Mouse (Mus musculus) MEL (cell line): ENCODE results near the gene Ramp2. TPM values are rescaled to one million over a fixed set of nuclear protein-coding genes. Genes with fewer than 3 reads are reported as not detected.

Source experiments
- DNase-seq: peaks from one replicate; pipeline ENCODE4 v3.0.0; 2011; ENCODE audit warnings: low read depth, low spot score
- H3K27ac ChIP-seq: 2 replicates; pipeline ENCODE4 v1.5.1; 2012; ENCODE audit warnings: low read depth, mild to moderate bottlenecking, control low read depth, low read length, moderate library complexity; ENCODE audit not compliant: control insufficient read depth
- H3K27me3 ChIP-seq, 2 experiments: fragments of 150-350 bp in 1 of 2; sonication (generic) in 1 of 2; 2 replicates each; pipeline ENCODE4 v1.6.1; 2012; ENCODE audit warnings: low read length in 2 of 2, mild to moderate bottlenecking in 2 of 2, improper control_type of control experiment in 1 of 2, moderate library complexity in 1 of 2; ENCODE audit not compliant: insufficient read depth in 2 of 2, control insufficient read depth in 1 of 2
- H3K36me3 ChIP-seq, 2 experiments: 2 replicates each; pipeline ENCODE4 v1.6.1; 2012 to 2014; ENCODE audit warnings: low read length in 2 of 2, improper control_type of control experiment in 1 of 2, inconsistent platforms in 1 of 2, mild to moderate bottlenecking in 1 of 2; ENCODE audit not compliant: insufficient read depth in 2 of 2, control insufficient read depth in 1 of 2
- H3K4me1 ChIP-seq, 2 experiments: fragments of 150-350 bp in 1 of 2; sonication (generic) in 1 of 2; 2 replicates each; pipeline ENCODE4 v1.6.1; 2012; ENCODE audit warnings: low read length in 2 of 2, improper control_type of control experiment in 1 of 2, mild to moderate bottlenecking in 1 of 2; ENCODE audit not compliant: insufficient read depth in 2 of 2, control insufficient read depth in 1 of 2
- H3K4me3 ChIP-seq, 2 experiments: fragments of 150-350 bp in 1 of 2; sonication (generic) in 1 of 2; 2 replicates each; pipeline ENCODE4 v1.5.1; 2012; ENCODE audit warnings: low read depth in 2 of 2, low read length in 2 of 2, mild to moderate bottlenecking in 2 of 2, moderate library complexity in 2 of 2, control low read depth in 1 of 2, improper control_type of control experiment in 1 of 2; ENCODE audit not compliant: control insufficient read depth in 1 of 2, insufficient read depth in 1 of 2
- H3K79me2 ChIP-seq: 2 replicates; pipeline ENCODE4 v1.6.1; 2012; ENCODE audit warnings: mild to moderate bottlenecking, low read length, moderate library complexity; ENCODE audit not compliant: control insufficient read depth, poor library complexity, insufficient read depth
- H3K9ac ChIP-seq: 2 replicates; pipeline ENCODE4 v1.6.1; 2012; ENCODE audit warnings: low read depth, mild to moderate bottlenecking, control low read depth, low read length, moderate library complexity; ENCODE audit not compliant: control insufficient read depth, poor library complexity, severe bottlenecking
- H3K9me3 ChIP-seq: fragments of 150-350 bp; sonication (generic); replicated peaks from 2 replicates; pipeline ENCODE4 v1.6.1; 2012; ENCODE audit warnings: mild to moderate bottlenecking, low read length, improper control_type of control experiment, moderate library complexity; ENCODE audit not compliant: insufficient read depth
- CHD1 ChIP-seq: IDR thresholded peaks from 2 replicates; pipeline ENCODE4 v1.6.1; 2012; ENCODE audit warnings: low read depth, mild to moderate bottlenecking, inconsistent platforms, low read length, improper control_type of control experiment
- CTCF ChIP-seq, 3 experiments: IDR thresholded peaks in 2 of 3; conservative IDR thresholded peaks in 1 of 3; 2 replicates each; pipeline ENCODE4 v1.5.1; 2011 to 2012; ENCODE audit warnings: low read length in 3 of 3, low read depth in 2 of 3, mild to moderate bottlenecking in 2 of 3, improper control_type of control experiment in 1 of 3, inconsistent platforms in 1 of 3, mixed read lengths in 1 of 3, moderate library complexity in 1 of 3; ENCODE audit not compliant: control insufficient read depth in 1 of 3, insufficient read depth in 1 of 3, poor library complexity in 1 of 3, severe bottlenecking in 1 of 3
- E2F4 ChIP-seq: IDR thresholded peaks from 2 replicates; pipeline ENCODE4 v1.6.1; 2011; ENCODE audit warnings: low read depth, low read length, improper control_type of control experiment, borderline replicate concordance
- ELF1 ChIP-seq: IDR thresholded peaks from 2 replicates; pipeline ENCODE4 v1.6.1; 2014; ENCODE audit warnings: low read depth, mild to moderate bottlenecking, inconsistent platforms, low read length, improper control_type of control experiment, moderate library complexity
- EP300 ChIP-seq, 2 experiments: IDR thresholded peaks; 2 replicates each; pipeline ENCODE4 v1.6.1; 2011; ENCODE audit warnings: improper control_type of control experiment in 2 of 2, low read length in 2 of 2, low read depth in 1 of 2, mild to moderate bottlenecking in 1 of 2
- ETS1 ChIP-seq: IDR thresholded peaks from 2 replicates; pipeline ENCODE4 v1.6.1; 2012; ENCODE audit warnings: low read depth, mild to moderate bottlenecking, inconsistent platforms, low read length, improper control_type of control experiment, moderate library complexity
- GATA1 ChIP-seq: IDR thresholded peaks from 2 replicates; pipeline ENCODE4 v1.6.1; 2011; ENCODE audit warnings: low read depth, low read length, improper control_type of control experiment
- KAT2A ChIP-seq: conservative IDR thresholded peaks from 2 replicates; pipeline ENCODE4 v1.6.1; 2012; ENCODE audit warnings: low read depth, low read length, improper control_type of control experiment, inconsistent platforms
- MAFK ChIP-seq: IDR thresholded peaks from 2 replicates; pipeline ENCODE4 v1.6.1; 2011; ENCODE audit warnings: low read depth, mild to moderate bottlenecking, low read length, improper control_type of control experiment, borderline replicate concordance
- MAX ChIP-seq: IDR thresholded peaks from 2 replicates; pipeline ENCODE4 v1.6.1; 2011; ENCODE audit warnings: low read length, improper control_type of control experiment
- MAZ ChIP-seq: IDR thresholded peaks from 2 replicates; pipeline ENCODE4 v1.6.1; 2012; ENCODE audit warnings: low read depth, mild to moderate bottlenecking, inconsistent platforms, low read length, improper control_type of control experiment
- NRF1 ChIP-seq: IDR thresholded peaks from 2 replicates; pipeline ENCODE4 v1.6.1; 2014; ENCODE audit warnings: low read depth, mild to moderate bottlenecking, inconsistent platforms, low read length, improper control_type of control experiment, moderate library complexity; ENCODE audit not compliant: poor library complexity, insufficient read depth, severe bottlenecking
- RAD21 ChIP-seq: IDR thresholded peaks from 2 replicates; pipeline ENCODE4 v1.6.1; 2011; ENCODE audit warnings: mild to moderate bottlenecking, low read depth, low read length, improper control_type of control experiment
- RCOR1 ChIP-seq: IDR thresholded peaks from 2 replicates; pipeline ENCODE4 v1.6.1; 2012; ENCODE audit warnings: low read depth, mild to moderate bottlenecking, inconsistent platforms, low read length, improper control_type of control experiment
- SIN3A ChIP-seq: IDR thresholded peaks from 2 replicates; pipeline ENCODE4 v1.6.1; 2012; ENCODE audit warnings: low read length, improper control_type of control experiment, inconsistent platforms
- SMC3 ChIP-seq: IDR thresholded peaks from 2 replicates; pipeline ENCODE4 v1.6.1; 2011; ENCODE audit warnings: low read depth, low read length, improper control_type of control experiment
- TBP ChIP-seq: IDR thresholded peaks from 2 replicates; pipeline ENCODE4 v1.8.0; 2011; ENCODE audit warnings: low read depth, low read length, improper control_type of control experiment
- TCF12 ChIP-seq: IDR thresholded peaks from 2 replicates; pipeline ENCODE4 v1.6.1; 2014; ENCODE audit warnings: low read depth, mild to moderate bottlenecking, inconsistent platforms, low read length, improper control_type of control experiment, moderate library complexity
- USF1 ChIP-seq: IDR thresholded peaks from 2 replicates; pipeline ENCODE4 v1.6.1; 2014; ENCODE audit warnings: low read depth, mild to moderate bottlenecking, inconsistent platforms, low read length, improper control_type of control experiment, moderate library complexity
- USF2 ChIP-seq, 2 experiments: IDR thresholded peaks; 2 replicates each; pipeline ENCODE4 v1.6.1; 2011 to 2012; ENCODE audit warnings: improper control_type of control experiment in 2 of 2, low read length in 2 of 2, borderline replicate concordance in 1 of 2, inconsistent platforms in 1 of 2, low read depth in 1 of 2, mild to moderate bottlenecking in 1 of 2; ENCODE audit not compliant: insufficient read depth in 1 of 2
- ZC3H11A ChIP-seq: IDR thresholded peaks from 2 replicates; pipeline ENCODE4 v1.6.1; 2012; ENCODE audit warnings: low read depth, mild to moderate bottlenecking, inconsistent platforms, low read length, improper control_type of control experiment
- ZKSCAN1 ChIP-seq: IDR thresholded peaks from 2 replicates; pipeline ENCODE4 v1.6.1; 2012; ENCODE audit warnings: low read depth, mild to moderate bottlenecking, inconsistent platforms, low read length, improper control_type of control experiment, moderate library complexity
- ZNF384 ChIP-seq: IDR thresholded peaks from 2 replicates; pipeline ENCODE4 v1.6.1; 2012; ENCODE audit warnings: low read depth, mild to moderate bottlenecking, inconsistent platforms, low read length, improper control_type of control experiment
- polyA plus RNA-seq, 2 experiments: library from polyadenylated mRNA; stranded (reverse) in 1 of 2; unstranded in 1 of 2; fragments of >175 nt in 1 of 2; fragments of >200 nt in 1 of 2; gene quantifications; 2 replicates each; pipeline versions ENCODE4 v1.2.1 to v1.2.4; 2012; ENCODE audit warnings: low replicate concordance in 2 of 2, low read depth in 1 of 2; ENCODE audit not compliant: insufficient read length in 2 of 2, insufficient read depth in 1 of 2, missing spikeins in 1 of 2
- total RNA-seq: library from RNA; depleted of rRNA; stranded (reverse); fragments of 300-350 nt; gene quantifications from 2 replicates; pipeline ENCODE4 v1.2.3, GENCODE M21; 2012

The Ramp2 gene
- total and polyA plus RNA-seq, 3 experiments = 0.12 TPM; not detected in 2

GRCm38 (mm10) chr11:101300881-101301280, 55.1 kb downstream of the Ramp2 start:
- H3K27ac ChIP-seq = no peak overlapping the region
- peak; percentile 74 for DNase-seq
- TF ChIP-seq GATA1 (no peak), E2F4 (no peak), RAD21 (peak; percentile 42), TCF12 (no peak), MAZ (no peak), ELF1 (no peak), CTCF (IDR thresholded peaks at IDR 0.05 in 2 of 3, conservative IDR thresholded peaks at IDR 0.05 in 1 of 3; ENCODE audit: control insufficient read depth in 1 of 3, insufficient read depth in 1 of 3, low read depth in 2 of 3, low read length in 3 of 3, poor library complexity in 1 of 3, severe bottlenecking in 1 of 3) (peak; percentile 58 to 71 (median 70)), TBP (no peak), NRF1 (no peak), SMC3 (peak; percentile 58), ETS1 (no peak), EP300 (IDR thresholded peaks at IDR 0.05; ENCODE audit: low read depth in 1 of 2, low read length in 2 of 2) (no peak), ZKSCAN1 (no peak), USF2 (IDR thresholded peaks at IDR 0.05; ENCODE audit: borderline replicate concordance in 1 of 2, insufficient read depth in 1 of 2, low read depth in 1 of 2, low read length in 2 of 2) (no peak)
- TF ChIP-seq, all 39 proteins: peak for 3

GRCm38 (mm10) chr11:101301299-101302003, 55.6 kb downstream of the Ramp2 start:
- peak; percentile 54 for DNase-seq
- H3K4me3 ChIP-seq = peak overlapping the region; percentile 80
- H3K9me3 ChIP-seq = no peaks in the 10 kb centered on the region
- H3K4me1 ChIP-seq = peaks cover 5 to 17% of the 10 kb centered on the region in 2 experiments
- 0 out of 2 replicates have a peak overlapping the region, but pooled peaks have one; percentile 11 for H3K27ac ChIP-seq
- no peak for TF ChIP-seq RAD21
- TF ChIP-seq KAT2A = no peak
- TF ChIP-seq ZNF384 = no peak
- no peak for TF ChIP-seq USF1
- no peak for TF ChIP-seq ZC3H11A
- TF ChIP-seq RCOR1 = no peak
- TF ChIP-seq NRF1 = no peak
- no peak for TF ChIP-seq CHD1
- TF ChIP-seq MAFK = no peak
- no peak for TF ChIP-seq SIN3A
- TF ChIP-seq GATA1 = no peak
- TF ChIP-seq MAX = no peak
- no peak for TF ChIP-seq E2F4
- H3K27me3 ChIP-seq = no peaks in the 10 kb centered on the region
- H3K36me3 ChIP-seq = peaks cover 9 to 15% of the 10 kb centered on the region in 2 experiments
- peak overlapping the region; percentile 84 for H3K9ac ChIP-seq
- peaks cover 29% of the 10 kb centered on the region for H3K79me2 ChIP-seq

More at GRCm38 (mm10) chr11:101300881-101301280, 55.1 kb downstream of the Ramp2 start:
- no peaks in the 10 kb centered on the region for H3K9me3 ChIP-seq
- peaks cover 29% of the 10 kb centered on the region for H3K79me2 ChIP-seq
- H3K4me1 ChIP-seq = peaks cover 5 to 17% of the 10 kb centered on the region in 2 experiments
- no peaks in the 10 kb centered on the region for H3K27me3 ChIP-seq
- H3K36me3 ChIP-seq = peaks cover 9 to 15% of the 10 kb centered on the region in 2 experiments
- peak overlapping the region; percentile 80 for H3K4me3 ChIP-seq
- peak overlapping the region; percentile 84 for H3K9ac ChIP-seq
